Mouse (Mus musculus) common myeloid progenitor, adult 5-6 weeks (primary cell): ENCODE results near the gene Dip2b. TPM values are rescaled to one million over a fixed set of nuclear protein-coding genes. Genes with fewer than 3 reads are reported as not detected.
A peak's percentile ranks its signal among the peaks of the same experiment; 100 is the strongest.

Experiments used
- ATAC-seq: replicated peaks from 2 replicates; pipeline ENCODE4 v1.8.0; 2016; ENCODE audit warnings: low read depth, mild to moderate bottlenecking, moderate TSS enrichment, inconsistent platforms; ENCODE audit not compliant: poor library complexity, severe bottlenecking
- total RNA-seq: library from RNA; stranded (forward); fragments of 200-1000, 187-1606 nt; gene quantifications from 2 replicates; pipeline ENCODE4 v1.2.3, GENCODE M21; 2017

Dip2b gene
- total RNA-seq, 1 experiment from 2014 or later = 14.9 TPM

GRCm38 (mm10) chr15:100235208-100235965 is 196.9 kb downstream of the Dip2b start:
- ATAC-seq = no peak

- no peak for ATAC-seq
Observed at GRCm38 (mm10) chr15:100236952-100237351, 198.5 kb downstream of the Dip2b start.

- no peak for ATAC-seq
Observed at GRCm38 (mm10) chr15:100241780-100242179, 203.3 kb downstream of the Dip2b start.

GRCm38 (mm10) chr15:100245951-100246350 is 207.5 kb downstream of the Dip2b start:
- no peak for ATAC-seq

GRCm38 (mm10) chr15:100247296-100247695 is 208.8 kb downstream of the Dip2b start:
- no peak for ATAC-seq

- no peak for ATAC-seq
Observed at GRCm38 (mm10) chr15:100248665-100249433, 210.4 kb downstream of the Dip2b start.

- no peak for ATAC-seq
Observed at GRCm38 (mm10) chr15:100251153-100251780, 212.8 kb downstream of the Dip2b start.

- no peak for ATAC-seq
Observed at GRCm38 (mm10) chr15:100256386-100256785, 217.9 kb downstream of the Dip2b start.

GRCm38 (mm10) chr15:100257305-100257704 is 218.8 kb downstream of the Dip2b start:
- ATAC-seq = no peak

- ATAC-seq = no peak
Observed at GRCm38 (mm10) chr15:100258646-100259425, 220.4 kb downstream of the Dip2b start.

- peak; percentile 73 for ATAC-seq
Observed at GRCm38 (mm10) chr15:100260351-100260750, 221.9 kb downstream of the Dip2b start.

- peak; percentile 75 for ATAC-seq
Observed at GRCm38 (mm10) chr15:100263246-100263905, 224.9 kb downstream of the Dip2b start.

- ATAC-seq = no peak
Observed at GRCm38 (mm10) chr15:100265586-100266325, 227.3 kb downstream of the Dip2b start.

- no peak for ATAC-seq
Observed at GRCm38 (mm10) chr15:100268916-100269315, 230.5 kb downstream of the Dip2b start.

Other genes with a start within 250 kb of the Dip2b start
- 1.5 and 2.2 TPM in 2 replicates for gene Lima1, start 163.2 kb upstream of the Dip2b start, total RNA-seq
- not detected in 2 replicates for gene Fam186a, start 71.6 kb upstream of the Dip2b start, total RNA-seq
- gene Larp4, start 68.6 kb upstream of the Dip2b start, total RNA-seq = 99.0 and 109 TPM in 2 replicates
- gene Atf1, start 189.2 kb downstream of the Dip2b start, total RNA-seq = 77.0 and 94.4 TPM in 2 replicates
- gene Tmprss12, start 242.2 kb downstream of the Dip2b start, total RNA-seq = not detected in 2 replicates